Mouse (Mus musculus) midbrain, embryonic 16.5 days (tissue): ENCODE data around the gene Cdk10. TPM values are rescaled to one million over a fixed set of nuclear protein-coding genes. Genes with fewer than 3 reads are reported as not detected.

Experiments
- ATAC-seq: fragments of 200-750 bp; cut with Nextera tagmentation; 2 replicates; pipeline ENCODE4 v1.8.0; 2017; ENCODE audit warnings: moderate TSS enrichment
- H3K27ac ChIP-seq: fragments of 300-500 bp; sonication (generic); 2 replicates; pipeline ENCODE4 v1.5.1; 2014; ENCODE audit warnings: mild to moderate bottlenecking, low read length, mixed read lengths
- H3K27me3 ChIP-seq: fragments of 300-500 bp; sonication (generic); 2 replicates; pipeline ENCODE4 v1.6.1; 2014; ENCODE audit warnings: low read depth, low read length, mixed read lengths; ENCODE audit not compliant: control insufficient read depth, insufficient read depth
- H3K36me3 ChIP-seq: fragments of 300-500 bp; sonication (generic); 2 replicates; pipeline ENCODE4 v1.6.1; 2014; ENCODE audit warnings: mild to moderate bottlenecking, low read length, moderate library complexity, mixed read lengths; ENCODE audit not compliant: control insufficient read depth, insufficient read depth
- H3K4me1 ChIP-seq: fragments of 300-500 bp; sonication (generic); 2 replicates; pipeline ENCODE4 v1.6.1; 2014; ENCODE audit warnings: mild to moderate bottlenecking, low read length, mixed read lengths; ENCODE audit not compliant: control insufficient read depth, insufficient read depth
- H3K4me2 ChIP-seq: fragments of 300-500 bp; sonication (generic); 2 replicates; pipeline ENCODE4 v1.6.1; 2014; ENCODE audit warnings: mild to moderate bottlenecking, low read length, mixed read lengths
- H3K4me3 ChIP-seq: fragments of 300-500 bp; sonication (generic); 2 replicates; pipeline ENCODE4 v1.5.1; 2014; ENCODE audit warnings: low read depth, mild to moderate bottlenecking, low read length, moderate library complexity, mixed read lengths
- H3K9ac ChIP-seq: fragments of 300-500 bp; sonication (generic); 2 replicates; pipeline ENCODE4 v1.6.1; 2014; ENCODE audit warnings: low read depth, low read length, mixed read lengths
- H3K9me3 ChIP-seq: fragments of 300-500 bp; sonication (generic); replicated peaks from 2 replicates; pipeline ENCODE4 v1.6.1; 2014; ENCODE audit warnings: mild to moderate bottlenecking, low read length, mixed read lengths; ENCODE audit not compliant: control insufficient read depth, poor library complexity, severe bottlenecking
- WGBS: fragments of 180-500 bp; shearing (Covaris S2); extraction: QIAGEN DNeasy Blood & Tissue Kit; methylation state at CpG from one replicate; pipeline ENCODE4 v1.1.7; 2014; 5-methylcytosine and 5-hydroxymethylcytosine counted together
- polyA plus RNA-seq: library from polyadenylated mRNA; unstranded; fragments of >200 nt; fragmentation: Nextera tagmentation; extraction: Ambion mirVana; gene quantifications from 2 replicates; pipeline ENCODE4 v1.2.1, GENCODE M21; 2015

Gene Cdk10
- polyA plus RNA-seq, 1 experiment from 2014 or later, result 54.4 TPM

- Histone ChIP-seq H3K27me3 (no peaks in the 10 kb centered on the region), H3K9me3 (no peaks in the 10 kb centered on the region), H3K4me2 (no peak overlapping the region), H3K36me3 (peaks cover 19% of the 10 kb centered on the region), H3K9ac (no peak overlapping the region), H3K4me3 (no peak overlapping the region), H3K4me1 (peaks cover 19% of the 10 kb centered on the region), H3K27ac (no peak overlapping the region)
- ATAC-seq, result no peak
- 76% methylated on average over 10 of the region's 10 CpGs for WGBS
Measured at GRCm38 (mm10) chr8:123239398-123239797, 14.8 kb downstream of the Cdk10 start.

GRCm38 (mm10) chr8:123242107-123242923, 17.7 kb downstream of the Cdk10 start:
- WGBS, result 93% methylated on average over 7 of the region's 7 CpGs
- Histone ChIP-seq H3K4me1 (no peaks in the 10 kb centered on the region), H3K36me3 (peaks cover 45% of the 10 kb centered on the region), H3K4me2 (no peak overlapping the region), H3K27ac (no peak overlapping the region), H3K9ac (no peak overlapping the region), H3K9me3 (no peaks in the 10 kb centered on the region), H3K27me3 (no peaks in the 10 kb centered on the region), H3K4me3 (no peak overlapping the region)
- ATAC-seq, result no peak

GRCm38 (mm10) chr8:123243053-123243452, 18.4 kb downstream of the Cdk10 start:
- 70% methylated on average over 11 of the region's 11 CpGs for WGBS

GRCm38 (mm10) chr8:123244382-123244781, 19.7 kb downstream of the Cdk10 start:
- H3K4me3 ChIP-seq, result no peak overlapping the region
- peaks cover 61% of the 10 kb centered on the region for H3K36me3 ChIP-seq
- ATAC-seq, result no peak
- H3K27ac ChIP-seq, result no peak overlapping the region
- no peak overlapping the region for H3K9ac ChIP-seq
- no peaks in the 10 kb centered on the region for H3K27me3 ChIP-seq
- 95% methylated on average over 4 of the region's 4 CpGs for WGBS
- H3K4me1 ChIP-seq, result no peaks in the 10 kb centered on the region
- H3K4me2 ChIP-seq, result no peak overlapping the region
- no peaks in the 10 kb centered on the region for H3K9me3 ChIP-seq

More at GRCm38 (mm10) chr8:123243053-123243452, 18.4 kb downstream of the Cdk10 start:
- Histone ChIP-seq H3K9ac (no peak overlapping the region), H3K4me1 (no peaks in the 10 kb centered on the region), H3K4me2 (no peak overlapping the region), H3K4me3 (no peak overlapping the region), H3K9me3 (no peaks in the 10 kb centered on the region), H3K27ac (no peak overlapping the region), H3K27me3 (no peaks in the 10 kb centered on the region), H3K36me3 (peaks cover 52% of the 10 kb centered on the region)
- ATAC-seq, result no peak

GRCm38 (mm10) chr8:123245543-123245942, 20.9 kb downstream of the Cdk10 start:
- Histone ChIP-seq H3K4me1 (no peaks in the 10 kb centered on the region), H3K36me3 (peaks cover 65% of the 10 kb centered on the region), H3K27me3 (no peaks in the 10 kb centered on the region), H3K9ac (no peak overlapping the region), H3K9me3 (no peaks in the 10 kb centered on the region), H3K4me2 (no peak overlapping the region), H3K4me3 (no peak overlapping the region), H3K27ac (no peak overlapping the region)
- ATAC-seq, result no peak
- WGBS, result 92% methylated on average over 12 of the region's 12 CpGs

- Histone ChIP-seq H3K27ac (no peak overlapping the region), H3K9ac (no peak overlapping the region), H3K36me3 (peaks cover 65% of the 10 kb centered on the region), H3K4me3 (no peak overlapping the region), H3K9me3 (no peaks in the 10 kb centered on the region), H3K4me1 (peaks cover 3% of the 10 kb centered on the region), H3K4me2 (no peak overlapping the region), H3K27me3 (no peaks in the 10 kb centered on the region)
- 97% methylated on average over 6 of the region's 6 CpGs for WGBS
- ATAC-seq, result no peak
Measured at GRCm38 (mm10) chr8:123247748-123248147, 23.1 kb downstream of the Cdk10 start.

GRCm38 (mm10) chr8:123248596-123248995, 24.0 kb downstream of the Cdk10 start:
- WGBS, result 94% methylated on average over 8 of the region's 8 CpGs
- H3K4me2 ChIP-seq, result no peak overlapping the region
- H3K9ac ChIP-seq, result no peak overlapping the region
- H3K27ac ChIP-seq, result no peak overlapping the region
- H3K4me3 ChIP-seq, result no peak overlapping the region
- no peaks in the 10 kb centered on the region for H3K9me3 ChIP-seq
- peaks cover 57% of the 10 kb centered on the region for H3K36me3 ChIP-seq
- ATAC-seq, result no peak
- peaks cover 7% of the 10 kb centered on the region for H3K4me1 ChIP-seq
- H3K27me3 ChIP-seq, result no peaks in the 10 kb centered on the region

- no peak overlapping the region for H3K9ac ChIP-seq
- no peaks in the 10 kb centered on the region for H3K9me3 ChIP-seq
- peaks cover 18% of the 10 kb centered on the region for H3K4me1 ChIP-seq
- H3K4me3 ChIP-seq, result no peak overlapping the region
- peaks cover 40% of the 10 kb centered on the region for H3K36me3 ChIP-seq
- H3K27ac ChIP-seq, result no peak overlapping the region
- H3K4me2 ChIP-seq, result no peak overlapping the region
- 97% methylated on average over 5 of the region's 5 CpGs for WGBS
- no peaks in the 10 kb centered on the region for H3K27me3 ChIP-seq
- no peak for ATAC-seq
Measured at GRCm38 (mm10) chr8:123250940-123251339, 26.3 kb downstream of the Cdk10 start.

GRCm38 (mm10) chr8:123252925-123253324, 28.3 kb downstream of the Cdk10 start:
- ATAC-seq, result no peak
- Histone ChIP-seq H3K4me2 (peak overlapping the region; percentile 68), H3K9ac (peak overlapping the region; percentile 100), H3K9me3 (no peaks in the 10 kb centered on the region), H3K36me3 (peaks cover 27% of the 10 kb centered on the region), H3K4me1 (peaks cover 18% of the 10 kb centered on the region), H3K27me3 (no peaks in the 10 kb centered on the region), H3K27ac (no peak overlapping the region), H3K4me3 (peak overlapping the region; percentile 97)
- WGBS, result 70% methylated on average over 4 of the region's 4 CpGs
